Mouse (Mus musculus) embryonic facial prominence, embryonic 15.5 days (tissue): ENCODE measurements around the gene Lhfpl2. TPM values are rescaled to one million over a fixed set of nuclear protein-coding genes. Genes with fewer than 3 reads are reported as not detected.

Experiments used
- ATAC-seq: fragments of 200-750 bp; cut with Nextera tagmentation; 2 replicates; pipeline ENCODE4 v1.8.0; 2017; ENCODE audit warnings: low read depth, moderate TSS enrichment; ENCODE audit not compliant: insufficient number of reproducible peaks, low FRiP score, low TSS enrichment
- H3K27ac ChIP-seq: fragments of 300-500 bp; sonication (generic); replicated peaks from 2 replicates; pipeline ENCODE4 v1.5.1; 2015; ENCODE audit warnings: mild to moderate bottlenecking, inconsistent platforms
- H3K27me3 ChIP-seq: fragments of 300-500 bp; sonication (generic); 2 replicates; pipeline ENCODE4 v1.6.1; 2015; ENCODE audit warnings: inconsistent platforms
- H3K36me3 ChIP-seq: fragments of 300-500 bp; sonication (generic); 2 replicates; pipeline ENCODE4 v1.6.1; 2015; ENCODE audit warnings: mild to moderate bottlenecking, inconsistent platforms
- H3K4me1 ChIP-seq: fragments of 300-500 bp; sonication (generic); 2 replicates; pipeline ENCODE4 v1.6.1; 2015; ENCODE audit warnings: inconsistent platforms
- H3K4me2 ChIP-seq: fragments of 300-500 bp; sonication (generic); replicated peaks from 2 replicates; pipeline ENCODE4 v1.6.1; 2015; ENCODE audit warnings: mild to moderate bottlenecking, inconsistent platforms
- H3K4me3 ChIP-seq: fragments of 300-500 bp; sonication (generic); replicated peaks from 2 replicates; pipeline ENCODE4 v1.5.1; 2015; ENCODE audit warnings: mild to moderate bottlenecking, inconsistent platforms
- H3K9ac ChIP-seq: fragments of 300-500 bp; sonication (generic); 2 replicates; pipeline ENCODE4 v1.6.1; 2015; ENCODE audit warnings: inconsistent platforms
- H3K9me3 ChIP-seq: fragments of 300-500 bp; sonication (generic); replicated peaks from 2 replicates; pipeline ENCODE4 v1.6.1; 2016; ENCODE audit warnings: inconsistent platforms
- WGBS: fragments of 180-500 bp; shearing (Covaris S2); methylation state at CpG from one replicate; pipeline ENCODE4 v1.1.7; 2015; 5-methylcytosine and 5-hydroxymethylcytosine counted together
- polyA plus RNA-seq: library from polyadenylated mRNA; unstranded; fragments of >200 nt; fragmentation: Nextera tagmentation; extraction: Ambion mirVana; gene quantifications from 2 replicates; pipeline ENCODE4 v1.2.1, GENCODE M21; 2015

Gene Lhfpl2
- polyA plus RNA-seq, 1 experiment from 2014 or later = 77.0 TPM

DNA sequence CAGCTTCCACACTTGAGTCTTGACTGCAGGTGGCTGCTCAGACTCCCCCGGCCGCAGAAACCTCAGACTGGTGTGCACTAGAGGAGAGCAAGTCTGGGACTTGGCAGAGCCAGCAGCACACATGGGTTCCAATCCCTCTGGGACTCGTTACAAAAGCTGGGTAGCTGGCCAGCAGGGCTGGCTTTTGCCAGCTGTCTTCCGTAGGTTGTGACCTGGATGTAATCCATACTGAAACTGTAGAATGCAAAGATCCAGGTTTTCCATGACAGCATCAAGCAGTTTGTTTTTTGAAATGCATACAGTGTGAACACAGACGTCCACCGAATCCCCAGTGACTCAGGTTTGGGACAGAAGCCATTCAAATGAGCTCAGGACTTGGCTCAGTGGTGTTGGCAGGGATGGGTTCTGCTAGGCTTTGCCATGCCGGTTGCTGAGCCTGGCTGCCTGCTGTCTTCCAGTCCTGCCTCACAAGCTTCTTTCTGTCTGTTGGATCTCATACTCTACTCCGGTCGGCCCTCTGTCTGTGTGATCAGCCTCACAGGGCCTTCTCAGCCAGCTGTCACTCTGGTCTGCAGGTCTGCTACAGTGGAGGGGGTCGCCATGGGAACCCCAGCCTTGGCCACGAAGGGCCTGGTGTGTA is 120.9 kb downstream of the Lhfpl2 start:
- H3K9ac ChIP-seq = no peak overlapping the region
- H3K27me3 ChIP-seq = no peaks in the 10 kb centered on the region
- H3K4me3 ChIP-seq = no peak overlapping the region
- peak overlapping the region; percentile 71 for H3K27ac ChIP-seq
- no peaks in the 10 kb centered on the region for H3K9me3 ChIP-seq
- H3K36me3 ChIP-seq = no peaks in the 10 kb centered on the region
- WGBS = 39% methylated on average over 11 of the region's 11 CpGs
- no peak overlapping the region for H3K4me2 ChIP-seq
- peaks cover 46% of the 10 kb centered on the region for H3K4me1 ChIP-seq
- ATAC-seq = peak; percentile 80

DNA sequence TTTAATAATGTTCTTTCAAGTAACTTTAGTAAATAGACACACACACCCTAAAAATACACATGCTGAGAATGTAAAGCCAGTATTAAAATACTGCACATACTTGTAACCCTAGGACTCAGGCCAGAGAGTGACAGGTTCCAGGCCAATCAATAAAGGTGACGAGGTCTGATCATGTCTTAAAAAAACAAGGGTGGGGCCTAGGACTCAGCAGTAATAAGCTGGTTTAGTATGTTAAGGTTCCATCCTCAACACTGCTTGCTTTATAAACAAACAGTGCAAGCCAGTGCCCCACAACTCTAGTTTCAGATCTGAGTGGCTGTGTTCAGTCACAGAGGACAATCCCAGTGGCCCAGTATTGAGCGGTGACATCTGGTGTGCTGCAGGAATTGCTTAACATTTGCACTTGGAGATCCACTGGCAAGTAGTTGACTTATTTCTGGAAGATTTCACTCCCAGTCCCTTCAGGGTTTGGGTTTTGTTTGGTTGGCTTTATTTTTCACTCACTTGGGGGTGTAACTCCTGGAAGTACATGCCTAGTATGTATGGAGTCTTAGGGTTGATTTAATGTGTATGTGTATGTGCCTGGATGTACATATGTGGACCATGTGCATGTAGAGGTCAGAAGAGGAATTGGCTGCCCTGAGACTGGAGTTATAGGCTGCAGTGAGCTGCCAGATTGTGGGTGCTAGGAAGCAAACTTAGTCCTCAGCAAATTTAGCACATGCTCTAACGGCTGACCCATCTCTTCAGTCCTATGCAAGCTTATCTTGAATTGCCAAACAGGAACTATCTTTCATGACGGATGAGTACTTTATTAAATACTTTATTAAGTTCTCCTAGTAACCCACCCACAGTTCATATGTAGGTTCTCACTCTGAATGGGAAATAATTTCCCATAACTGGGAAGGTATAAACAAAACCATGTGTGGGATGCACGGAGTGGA is 123.2 kb downstream of the Lhfpl2 start:
- H3K4me1 ChIP-seq = peaks cover 44% of the 10 kb centered on the region
- no peaks in the 10 kb centered on the region for H3K9me3 ChIP-seq
- no peak overlapping the region for H3K9ac ChIP-seq
- H3K27ac ChIP-seq = peak overlapping the region; percentile 39; the same call in 1 of the 2 replicates
- H3K4me2 ChIP-seq = no peak overlapping the region
- H3K27me3 ChIP-seq = no peaks in the 10 kb centered on the region
- H3K36me3 ChIP-seq = no peaks in the 10 kb centered on the region
- no peak for ATAC-seq
- WGBS = 72% methylated on average over 5 of the region's 5 CpGs
- H3K4me3 ChIP-seq = no peak overlapping the region

DNA sequence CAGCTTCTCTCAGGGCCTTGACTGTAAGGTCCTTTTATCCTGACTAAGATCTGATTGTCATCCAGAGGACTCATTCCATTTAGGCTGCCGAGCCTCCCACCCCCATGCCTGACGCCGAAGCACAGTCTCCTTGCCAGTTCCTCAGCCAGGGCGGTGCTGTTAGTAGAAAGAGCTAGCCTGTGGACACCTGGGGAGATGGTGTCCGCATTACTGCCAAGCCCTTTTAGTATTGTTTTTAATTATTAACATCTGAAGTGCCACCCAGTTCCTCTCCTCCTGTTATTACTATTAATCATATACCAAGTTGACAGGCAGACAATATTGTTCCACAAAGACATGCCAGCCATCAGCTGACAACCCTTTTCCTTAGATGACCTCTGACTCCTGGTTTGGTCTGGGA is 124.4 kb downstream of the Lhfpl2 start:
- H3K4me1 ChIP-seq = peaks cover 47% of the 10 kb centered on the region
- no peak overlapping the region for H3K9ac ChIP-seq
- no peak overlapping the region for H3K27ac ChIP-seq
- 88% methylated on average over 5 of the region's 5 CpGs for WGBS
- no peaks in the 10 kb centered on the region for H3K27me3 ChIP-seq
- ATAC-seq = no peak
- H3K36me3 ChIP-seq = no peaks in the 10 kb centered on the region
- H3K4me2 ChIP-seq = no peak overlapping the region
- no peaks in the 10 kb centered on the region for H3K9me3 ChIP-seq
- no peak overlapping the region for H3K4me3 ChIP-seq

- 68% methylated on average over 8 of the region's 8 CpGs for WGBS
- H3K27ac ChIP-seq = no peak overlapping the region
- H3K4me1 ChIP-seq = peaks cover 48% of the 10 kb centered on the region
Observed at GRCm38 (mm10) chr13:94183372-94184021, 125.9 kb downstream of the Lhfpl2 start.

DNA sequence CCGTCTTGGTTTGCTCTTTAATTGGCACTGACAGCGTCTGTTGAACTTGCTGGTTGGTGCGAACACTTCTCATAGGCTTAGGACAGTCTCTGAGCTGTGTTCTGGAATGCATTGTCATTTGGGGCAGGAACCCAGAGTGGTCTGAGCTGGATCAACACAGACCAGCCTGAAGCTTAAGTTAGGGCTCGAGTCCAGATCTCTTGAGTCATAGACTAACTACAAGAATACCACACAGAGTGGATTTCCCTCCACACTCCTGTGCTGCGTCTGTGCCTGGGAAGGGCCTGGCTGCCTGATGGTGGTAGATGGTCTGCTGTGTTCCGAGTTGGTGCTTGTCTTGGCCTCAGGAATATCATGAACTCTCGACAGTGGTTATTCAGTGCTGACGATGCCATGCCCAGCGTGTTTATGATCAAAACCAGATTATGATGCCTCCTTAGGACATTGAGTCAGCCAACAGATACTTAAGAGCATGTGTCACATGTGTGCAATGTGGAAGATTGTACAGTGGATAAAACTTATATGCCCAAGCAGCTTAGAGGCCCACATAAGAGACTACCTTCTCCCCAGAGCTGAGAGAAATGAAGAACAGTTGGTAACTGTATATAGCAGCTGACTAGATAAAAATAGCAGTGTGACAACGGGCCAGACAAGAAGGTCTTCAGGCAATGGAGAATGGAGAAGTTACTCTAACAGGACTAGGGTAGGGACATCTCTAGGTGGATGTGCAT is 127.3 kb downstream of the Lhfpl2 start:
- no peak overlapping the region for H3K4me2 ChIP-seq
- H3K4me3 ChIP-seq = no peak overlapping the region
- H3K36me3 ChIP-seq = no peaks in the 10 kb centered on the region
- WGBS = 54% methylated on average over 10 of the region's 10 CpGs
- H3K9ac ChIP-seq = no peak overlapping the region
- peaks cover 39% of the 10 kb centered on the region for H3K4me1 ChIP-seq
- no peaks in the 10 kb centered on the region for H3K27me3 ChIP-seq
- 0 out of 2 replicates have a peak, but pooled peaks have one; percentile 30 for ATAC-seq
- H3K9me3 ChIP-seq = no peaks in the 10 kb centered on the region
- H3K27ac ChIP-seq = peak overlapping the region; percentile 40

More at GRCm38 (mm10) chr13:94183372-94184021, 125.9 kb downstream of the Lhfpl2 start:
- no peak overlapping the region for H3K9ac ChIP-seq
- no peak overlapping the region for H3K4me2 ChIP-seq
- no peaks in the 10 kb centered on the region for H3K27me3 ChIP-seq
- no peak overlapping the region for H3K4me3 ChIP-seq
- H3K36me3 ChIP-seq = no peaks in the 10 kb centered on the region
- ATAC-seq = no peak
- no peaks in the 10 kb centered on the region for H3K9me3 ChIP-seq

DNA sequence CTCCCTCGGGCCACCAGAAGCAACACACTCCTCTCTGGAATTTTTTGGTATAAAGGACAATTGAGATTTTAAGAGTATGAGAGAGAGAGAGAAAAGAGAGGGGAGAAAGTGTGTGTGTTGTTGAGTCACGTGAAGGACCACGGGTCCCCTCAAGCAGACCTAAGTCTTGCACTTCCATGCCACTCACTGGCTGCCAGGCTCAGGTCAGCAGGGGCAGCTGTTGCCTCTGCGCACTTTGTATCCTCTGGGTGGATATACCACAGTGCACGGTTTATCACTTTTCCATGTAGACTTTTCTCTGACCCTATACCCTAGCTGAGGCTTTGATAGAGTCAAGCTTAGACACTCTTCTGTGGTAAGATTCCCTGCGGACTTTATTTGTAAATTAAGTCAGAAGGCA is 128.0 kb downstream of the Lhfpl2 start:
- ATAC-seq = no peak
- H3K4me3 ChIP-seq = no peak overlapping the region
- H3K9me3 ChIP-seq = no peaks in the 10 kb centered on the region
- no peaks in the 10 kb centered on the region for H3K27me3 ChIP-seq
- no peaks in the 10 kb centered on the region for H3K36me3 ChIP-seq
- no peak overlapping the region for H3K4me2 ChIP-seq
- no peak overlapping the region for H3K27ac ChIP-seq
- peaks cover 39% of the 10 kb centered on the region for H3K4me1 ChIP-seq
- no peak overlapping the region for H3K9ac ChIP-seq
- 83% methylated on average over 5 of the region's 6 CpGs for WGBS

GRCm38 (mm10) chr13:94188200-94189086 is 130.8 kb downstream of the Lhfpl2 start:
- WGBS = 58% methylated on average over 10 of the region's 10 CpGs
- ATAC-seq = no peak
- H3K9me3 ChIP-seq = no peaks in the 10 kb centered on the region
- H3K4me3 ChIP-seq = no peak overlapping the region
- H3K9ac ChIP-seq = no peak overlapping the region
- H3K36me3 ChIP-seq = peaks cover 12% of the 10 kb centered on the region
- no peak overlapping the region for H3K27ac ChIP-seq
- H3K27me3 ChIP-seq = no peaks in the 10 kb centered on the region
- H3K4me1 ChIP-seq = peaks cover 32% of the 10 kb centered on the region
- H3K4me2 ChIP-seq = no peak overlapping the region

DNA sequence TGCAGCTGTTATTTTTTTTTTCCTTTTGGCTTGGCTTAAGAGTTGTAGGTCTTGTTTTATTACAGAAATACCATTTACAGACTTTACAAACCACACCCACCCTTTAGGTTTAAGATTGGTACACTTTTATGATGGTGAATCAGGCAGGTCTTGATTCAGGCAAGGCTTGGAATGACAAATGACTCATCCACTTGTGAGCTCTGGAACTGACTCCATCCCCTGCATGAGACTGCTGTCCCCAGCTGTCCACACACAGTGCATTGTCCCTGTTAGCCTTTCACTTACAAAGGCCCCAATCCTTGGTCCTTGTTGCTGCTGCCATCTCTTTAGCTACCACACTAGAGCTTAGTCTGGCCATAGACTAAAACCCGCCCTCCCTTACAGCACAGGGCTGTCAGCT is 132.8 kb downstream of the Lhfpl2 start:
- H3K4me3 ChIP-seq = no peak overlapping the region
- H3K27me3 ChIP-seq = no peaks in the 10 kb centered on the region
- H3K36me3 ChIP-seq = peaks cover 18% of the 10 kb centered on the region
- H3K27ac ChIP-seq = 0 out of 2 replicates have a peak overlapping the region, but pooled peaks have one; percentile 28
- no peak for ATAC-seq
- no peak overlapping the region for H3K9ac ChIP-seq
- H3K9me3 ChIP-seq = no peaks in the 10 kb centered on the region
- H3K4me2 ChIP-seq = no peak overlapping the region
- 0 out of 2 replicates have a peak, but pooled peaks cover 13% of the 10 kb centered on the region for H3K4me1 ChIP-seq
- whole genome bisulfite sequencing = 87% methylated on average over 1 of the region's 1 CpGs

DNA sequence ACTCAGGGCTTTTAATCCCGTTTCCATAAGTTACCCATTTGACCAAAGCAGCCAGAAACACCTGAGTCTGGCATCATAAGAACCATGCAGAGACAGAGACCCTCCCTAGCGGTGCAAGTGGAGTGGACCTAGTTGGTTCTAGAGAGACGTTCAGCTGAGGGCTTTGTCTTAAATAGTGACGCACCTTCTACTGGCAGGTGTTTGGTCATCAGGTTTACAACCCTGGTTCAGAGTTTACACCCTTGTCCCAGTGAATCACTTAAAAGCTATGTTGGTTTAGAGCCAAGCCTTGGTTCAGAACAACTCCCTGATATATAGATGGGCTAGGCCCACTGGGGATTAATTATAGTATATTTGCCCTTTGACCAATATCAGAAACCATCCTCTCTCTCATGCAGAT is 135.6 kb downstream of the Lhfpl2 start:
- Histone ChIP-seq H3K27me3 (no peaks in the 10 kb centered on the region), H3K4me3 (no peak overlapping the region), H3K9ac (no peak overlapping the region), H3K9me3 (no peaks in the 10 kb centered on the region), H3K4me1 (0 out of 2 replicates have a peak, but pooled peaks cover 4% of the 10 kb centered on the region), H3K4me2 (no peak overlapping the region), H3K27ac (no peak overlapping the region), H3K36me3 (peaks cover 25% of the 10 kb centered on the region)
- WGBS = 85% methylated on average over 4 of the region's 4 CpGs
- no peak for ATAC-seq

- no peak overlapping the region for H3K27ac ChIP-seq
- no peaks in the 10 kb centered on the region for H3K4me1 ChIP-seq
- H3K36me3 ChIP-seq = peaks cover 13% of the 10 kb centered on the region
- no peaks in the 10 kb centered on the region for H3K9me3 ChIP-seq
- H3K4me2 ChIP-seq = no peak overlapping the region
- no peak overlapping the region for H3K9ac ChIP-seq
- WGBS = 85% methylated on average over 6 of the region's 6 CpGs
- H3K4me3 ChIP-seq = no peak overlapping the region
- H3K27me3 ChIP-seq = no peaks in the 10 kb centered on the region
- no peak for ATAC-seq
Observed at GRCm38 (mm10) chr13:94198616-94199015, 141.0 kb downstream of the Lhfpl2 start.
